Mouse (Mus musculus) midbrain, embryonic 13.5 days (tissue): ENCODE results near the gene Slit3. TPM values are rescaled to one million over a fixed set of nuclear protein-coding genes. Genes with fewer than 3 reads are reported as not detected.

Source experiments
- ATAC-seq: fragments of 200-750 bp; cut with Nextera tagmentation; 2 replicates; pipeline ENCODE4 v1.8.0; 2017; ENCODE audit warnings: mild to moderate bottlenecking, moderate TSS enrichment, moderate library complexity
- H3K27ac ChIP-seq: fragments of 300-500 bp; sonication (generic); 2 replicates; pipeline ENCODE4 v1.5.1; 2015; ENCODE audit warnings: inconsistent platforms, mild to moderate bottlenecking, moderate library complexity
- H3K27me3 ChIP-seq: fragments of 300-500 bp; sonication (generic); 2 replicates; pipeline ENCODE4 v1.6.1; 2015; ENCODE audit warnings: mild to moderate bottlenecking, inconsistent platforms
- H3K36me3 ChIP-seq: fragments of 300-500 bp; sonication (generic); 2 replicates; pipeline ENCODE4 v1.6.1; 2015; ENCODE audit warnings: mild to moderate bottlenecking, inconsistent platforms
- H3K4me1 ChIP-seq: fragments of 300-500 bp; sonication (generic); replicated peaks from 2 replicates; pipeline ENCODE4 v1.6.1; 2015; ENCODE audit warnings: inconsistent platforms
- H3K4me2 ChIP-seq: fragments of 300-500 bp; sonication (generic); replicated peaks from 2 replicates; pipeline ENCODE4 v1.6.1; 2015; ENCODE audit warnings: moderate library complexity, mild to moderate bottlenecking, inconsistent platforms
- H3K4me3 ChIP-seq: fragments of 300-500 bp; sonication (generic); replicated peaks from 2 replicates; pipeline ENCODE4 v1.5.1; 2015; ENCODE audit warnings: mild to moderate bottlenecking, inconsistent platforms
- H3K9ac ChIP-seq: fragments of 300-500 bp; sonication (generic); replicated peaks from 2 replicates; pipeline ENCODE4 v1.6.1; 2015; ENCODE audit warnings: mild to moderate bottlenecking, inconsistent platforms
- H3K9me3 ChIP-seq: fragments of 300-500 bp; sonication (generic); 2 replicates; pipeline ENCODE4 v1.6.1; 2016; ENCODE audit warnings: mild to moderate bottlenecking, inconsistent platforms
- WGBS: fragments of 180-500 bp; shearing (Covaris S2); methylation state at CpG from one replicate; pipeline ENCODE4 v1.1.7; 2015; 5-methylcytosine and 5-hydroxymethylcytosine counted together
- microRNA counts: library from miRNA; unstranded; fragments of <30 nt; microRNA quantifications from one replicate; lab custom pipeline; 2016
- microRNA-seq: library from miRNA; unstranded; fragments of <30 nt; microRNA quantifications from one replicate; pipeline ENCODE4, GENCODE M21; 2016
- polyA plus RNA-seq: library from polyadenylated mRNA; unstranded; fragments of >200 nt; fragmentation: Nextera tagmentation; extraction: Ambion mirVana; gene quantifications from 2 replicates; pipeline ENCODE4 v1.2.1, GENCODE M21; 2015

The Slit3 gene
- polyA plus RNA-seq, 1 experiment from 2014 or later = 6.6 TPM

- no peak for ATAC-seq
- no peak overlapping the region for H3K4me2 ChIP-seq
- H3K9me3 ChIP-seq = no peaks in the 10 kb centered on the region
- no peak overlapping the region for H3K9ac ChIP-seq
- no peak overlapping the region for H3K27ac ChIP-seq
- no peaks in the 10 kb centered on the region for H3K4me1 ChIP-seq
- H3K27me3 ChIP-seq = no peaks in the 10 kb centered on the region
- WGBS = 46% methylated on average over 6 of the region's 6 CpGs
- no peaks in the 10 kb centered on the region for H3K36me3 ChIP-seq
- H3K4me3 ChIP-seq = no peak overlapping the region
Measured at GRCm38 (mm10) chr11:35755546-35755945, 634.5 kb downstream of the Slit3 start.

DNA sequence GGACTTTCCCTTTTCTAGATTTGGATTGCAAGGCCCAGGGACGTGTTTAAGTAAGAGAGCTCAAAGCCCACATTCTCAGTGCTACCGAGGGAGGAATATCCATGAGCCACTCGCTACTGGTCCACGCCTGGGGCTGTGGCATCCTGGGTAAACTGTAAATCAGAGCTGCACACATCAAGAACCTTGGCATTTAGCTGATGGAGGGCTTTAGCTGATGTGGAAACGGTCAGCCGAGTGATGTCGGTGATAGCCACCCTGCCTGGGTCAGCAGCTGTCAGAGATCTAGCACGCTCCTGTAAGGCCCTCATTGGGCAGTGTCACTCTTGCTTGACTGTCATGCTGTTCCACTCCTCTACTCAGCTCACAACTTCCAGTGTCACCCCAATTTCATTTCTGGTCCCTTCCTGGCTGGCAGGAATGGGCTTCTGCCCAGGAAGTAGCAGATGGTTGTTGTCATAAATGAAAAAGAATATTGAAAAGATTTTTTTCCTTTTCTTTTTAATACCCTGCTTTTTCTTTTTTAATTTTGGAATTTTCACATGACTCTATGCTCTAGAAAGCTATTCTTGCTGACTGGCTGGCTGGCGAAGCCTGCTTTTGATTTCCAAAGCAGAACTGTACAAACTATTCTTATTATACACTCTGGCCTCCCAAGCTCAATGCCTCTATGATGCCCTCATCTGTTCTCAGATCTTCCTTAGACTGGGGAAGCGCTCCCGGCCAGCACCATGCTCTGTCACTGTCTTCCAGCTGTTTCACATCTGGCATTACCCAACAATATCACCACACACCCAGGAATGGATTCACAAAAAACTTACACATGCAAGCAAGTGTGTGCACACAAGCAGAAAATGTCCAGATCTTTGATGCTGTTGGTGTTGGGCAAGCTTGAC lies 635.6 kb downstream of the Slit3 start:
- Histone ChIP-seq H3K9me3 (no peaks in the 10 kb centered on the region), H3K9ac (no peak overlapping the region), H3K4me1 (no peaks in the 10 kb centered on the region), H3K27me3 (no peaks in the 10 kb centered on the region), H3K4me2 (no peak overlapping the region), H3K4me3 (no peak overlapping the region), H3K27ac (no peak overlapping the region), H3K36me3 (no peaks in the 10 kb centered on the region)
- WGBS = 86% methylated on average over 11 of the region's 11 CpGs
- no peak for ATAC-seq

MicroRNAs within 50 kb of the gene (microRNA counts, 519-probe panel; counts per million panel counts)
- 5,568 counts per million, percentile 91 among the panel's probes with 10 or more counts for microRNA mmu-miR-218 (lab: Ali Mortazavi, UCI)

Small RNA genes lying within 50 kb of the gene (microRNA-seq; reads per million reads assigned to microRNA genes)
- gene Mir218-2 = 42.9 reads per million, percentile 44 among the genes with 10 or more reads in this experiment
